Mouse (Mus musculus) stomach, embryonic 15.5 days (tissue): ENCODE measurements around the gene Cdkl1. TPM values are rescaled to one million over a fixed set of nuclear protein-coding genes. Genes with fewer than 3 reads are reported as not detected.

Source experiments
- microRNA counts: library from miRNA; unstranded; fragments of <30 nt; microRNA quantifications from one replicate; lab custom pipeline; 2016
- microRNA-seq: library from miRNA; unstranded; fragments of <30 nt; microRNA quantifications from one replicate; pipeline ENCODE4, GENCODE M21; 2016
- polyA plus RNA-seq: library from polyadenylated mRNA; unstranded; fragments of >200 nt; fragmentation: Nextera tagmentation; extraction: Ambion mirVana; gene quantifications from 2 replicates; pipeline ENCODE4 v1.2.1, GENCODE M21; 2015

The Cdkl1 gene
- polyA plus RNA-seq, 1 experiment from 2014 or later: 4.2 TPM

MicroRNA genes within 50 kb of the gene (microRNA counts, 519-probe panel; counts per million panel counts)
- not detected for microRNA mmu-miR-681 (lab: Ali Mortazavi, UCI)

Small RNA genes lying within 50 kb of the gene (microRNA-seq; reads per million reads assigned to microRNA genes)
- not detected for gene Mir681

Other genes with a start within 250 kb of the Cdkl1 start
- 27.5 and 29.7 TPM in 2 replicates for gene Vcpkmt, start 208.2 kb downstream of the Cdkl1 start, polyA plus RNA-seq
- 10.9 and 12.3 TPM in 2 replicates for gene Sos2, start 109.4 kb downstream of the Cdkl1 start, polyA plus RNA-seq
- gene L2hgdh, start 66.4 kb downstream of the Cdkl1 start, polyA plus RNA-seq: 18.3 and 21.2 TPM in 2 replicates
- gene Atp5s, start 66.3 kb downstream of the Cdkl1 start, polyA plus RNA-seq: 28.2 and 28.3 TPM in 2 replicates
- gene Atl1, start 101.3 kb upstream of the Cdkl1 start, polyA plus RNA-seq: 6.9 and 7.1 TPM in 2 replicates
- gene Map4k5, start 101.9 kb upstream of the Cdkl1 start, polyA plus RNA-seq: 28.7 and 29.6 TPM in 2 replicates
- gene Sav1, start 195.7 kb upstream of the Cdkl1 start, polyA plus RNA-seq: 6.0 and 7.2 TPM in 2 replicates